Mouse (Mus musculus): ENCODE measurements at regions not wholly inside any gene's neighbourhood (a gene's known extent, or its start where the extent isn't known, plus 50 kb on each side); places are given as distances from the start of the nearest gene placed in this dataset.

DNA sequence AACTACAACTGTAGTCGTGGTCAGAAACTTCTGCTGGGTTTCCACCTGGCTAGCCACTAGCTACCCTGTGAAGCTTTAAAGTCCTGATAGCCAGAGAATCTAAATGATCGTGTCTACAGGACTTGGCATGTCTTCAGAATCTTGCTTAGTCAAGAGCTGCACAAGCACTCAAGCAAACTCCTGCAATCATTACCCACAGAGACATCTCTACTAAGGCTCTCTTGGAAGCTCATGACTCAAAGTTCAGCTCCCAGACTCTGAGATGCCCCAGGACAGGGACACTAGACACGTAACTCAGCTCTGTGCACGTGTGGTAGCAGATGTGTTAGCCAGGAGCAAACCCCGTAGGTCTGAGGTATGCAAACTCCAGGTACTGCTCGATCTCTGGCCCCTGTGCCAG is 242.2 kb downstream of the Rybp start:
- no peak for TF ChIP-seq CTCF (IDR thresholded peaks at IDR 0.05)
- no peak for DNase-seq
- no peak overlapping the region for H3K4me3 ChIP-seq
- no peak overlapping the region for H3K27ac ChIP-seq
- intact Hi-C loops (cut with DNase I), result no loop called here

DNA sequence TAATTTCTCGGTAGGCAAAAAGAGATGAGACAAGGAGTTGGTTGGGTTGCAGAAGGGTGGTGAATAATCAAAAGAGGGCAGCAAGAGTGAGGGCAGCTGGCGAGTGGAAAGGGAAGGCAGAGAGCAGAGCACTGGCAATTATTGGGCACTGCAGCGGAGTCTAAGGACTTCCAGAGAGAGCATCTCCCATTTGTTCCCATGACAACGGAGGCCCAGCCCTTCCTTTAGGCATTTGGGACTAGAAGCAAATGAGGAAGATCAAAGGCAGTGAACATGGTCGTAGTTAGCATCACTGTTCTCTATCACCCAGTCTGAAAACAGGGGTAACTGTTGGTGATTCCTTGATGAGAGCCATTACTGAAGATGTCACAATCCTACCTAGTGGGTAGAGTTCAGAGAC is 246.1 kb downstream of the Rybp start:
- intact Hi-C loops (cut with DNase I), result no loop called here
- no peak for TF ChIP-seq CTCF (IDR thresholded peaks at IDR 0.05)
- Histone ChIP-seq H3K4me3 (no peak overlapping the region), H3K27ac (no peak overlapping the region)
- DNase-seq, result no peak

DNA sequence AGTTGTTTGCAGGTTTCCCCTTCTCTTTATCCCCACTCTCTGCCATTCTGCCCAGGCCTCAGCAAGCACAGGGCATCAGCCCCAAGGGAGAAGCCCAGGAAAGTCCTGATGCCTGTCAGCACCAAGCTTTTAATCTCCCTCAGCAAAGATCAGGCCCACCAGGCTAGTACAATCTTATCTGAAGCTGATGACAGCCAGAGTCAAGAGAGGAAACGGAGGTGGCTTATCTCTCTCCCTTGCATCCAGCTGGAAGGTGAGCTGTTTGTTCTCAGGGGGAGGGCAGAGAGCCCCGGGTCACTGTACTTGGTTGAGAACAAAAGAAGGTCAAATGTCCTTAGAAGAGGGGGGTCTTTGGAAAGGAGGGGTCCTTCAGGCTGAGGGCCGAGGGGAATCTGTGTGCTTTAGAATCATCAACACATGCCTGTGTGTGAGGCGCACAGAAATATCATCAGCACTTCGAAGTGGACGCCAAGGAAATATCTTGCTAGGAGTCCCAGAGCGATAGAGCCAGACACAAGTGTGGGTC is 246.8 kb downstream of the Rybp start:
- intact Hi-C loops (cut with DNase I), result no loop called here
- Histone ChIP-seq H3K27ac (no peak overlapping the region), H3K4me3 (no peak overlapping the region)
- no peak for DNase-seq
- no peak for TF ChIP-seq CTCF (IDR thresholded peaks at IDR 0.05)

- no peak overlapping the region for H3K4me3 ChIP-seq
- no peak overlapping the region for H3K27ac ChIP-seq
- DNase-seq, result no peak
- intact Hi-C loops (cut with DNase I), result no loop called here
- TF ChIP-seq CTCF (IDR thresholded peaks at IDR 0.05), result no peak
These were observed 254.6 kb downstream of the Rybp start for GRCm38 (mm10) chr6:100032701-100033100.

DNA sequence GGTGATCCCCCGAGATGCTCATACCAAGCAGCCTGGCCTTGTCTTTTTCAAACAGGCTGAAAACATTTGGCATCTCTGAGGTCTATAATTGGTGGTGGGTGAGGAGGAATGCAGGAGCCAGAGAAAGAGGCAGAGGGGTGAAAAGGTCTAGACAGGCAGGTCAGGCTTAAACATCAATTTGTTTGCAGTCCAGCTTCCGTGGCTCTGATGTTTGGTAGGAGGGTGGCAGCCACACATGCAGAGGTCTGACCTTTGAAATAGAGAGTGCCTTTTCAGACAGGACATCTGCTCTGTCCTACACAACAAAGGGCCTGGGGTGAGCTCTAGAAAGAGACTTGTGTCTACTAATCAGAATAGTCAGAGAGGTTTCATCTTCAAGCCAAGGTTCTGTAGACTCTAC is 256.8 kb downstream of the Rybp start:
- TF ChIP-seq CTCF (IDR thresholded peaks at IDR 0.05), result no peak
- intact Hi-C loops (cut with DNase I), result no loop called here
- H3K27ac ChIP-seq, result no peak overlapping the region
- no peak for DNase-seq
- no peak overlapping the region for H3K4me3 ChIP-seq

DNA sequence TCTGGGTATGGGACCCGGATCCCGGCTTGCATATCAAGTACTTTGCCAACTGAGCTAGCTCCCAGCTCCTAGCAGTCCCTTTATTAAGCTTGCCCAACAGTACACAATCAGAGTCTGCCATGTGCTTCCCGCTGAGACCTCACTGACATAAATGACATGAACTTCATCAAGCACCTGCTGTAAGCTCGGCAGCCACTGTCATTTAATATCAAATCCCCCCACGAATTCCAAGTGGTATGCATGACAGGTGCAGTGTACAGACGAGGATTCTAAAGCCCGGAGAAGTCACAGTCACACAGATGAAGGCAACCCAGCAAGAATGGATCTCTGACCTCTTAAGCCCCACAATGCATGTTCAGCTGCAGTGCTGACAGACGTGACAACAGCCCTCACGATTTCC is 257.3 kb downstream of the Rybp start:
- no peak for TF ChIP-seq CTCF (IDR thresholded peaks at IDR 0.05)
- no peak for DNase-seq

GRCm38 (mm10) chr6:100027524-100027923 is 259.8 kb downstream of the Rybp start:
- Histone ChIP-seq H3K27ac (no peak overlapping the region), H3K4me3 (no peak overlapping the region)
- TF ChIP-seq CTCF (IDR thresholded peaks at IDR 0.05), result no peak
- intact Hi-C loops (cut with DNase I), result no loop called here
- no peak for DNase-seq

More for the DNA sequence above, 257.3 kb downstream of the Rybp start:
- Histone ChIP-seq H3K4me3 (no peak overlapping the region), H3K27ac (no peak overlapping the region)
- intact Hi-C loops (cut with DNase I), result no loop called here

DNA sequence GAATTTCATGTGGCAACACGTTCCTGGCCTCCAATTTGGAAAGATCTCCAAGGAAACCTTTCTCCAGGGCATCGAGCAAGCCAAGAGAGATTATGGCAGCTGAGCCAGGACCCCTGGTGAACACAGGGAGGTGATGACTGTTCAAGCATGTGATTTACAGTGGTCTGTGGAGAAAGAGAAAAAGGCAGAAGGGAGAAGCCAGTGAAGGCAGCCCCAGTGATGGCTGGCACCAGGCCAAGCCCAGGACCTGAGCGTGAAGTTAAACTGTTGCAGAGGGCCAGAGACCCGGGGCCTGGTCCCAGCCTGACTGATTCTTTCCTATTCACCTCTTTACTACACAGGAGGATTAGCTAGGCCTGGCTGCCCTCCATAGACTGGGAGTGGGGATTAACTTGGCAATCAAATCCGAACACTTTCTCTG is 261.7 kb downstream of the Rybp start:
- no peak overlapping the region for H3K4me3 ChIP-seq
- no peak for DNase-seq
- intact Hi-C loops (cut with DNase I), result no loop called here
- TF ChIP-seq CTCF (IDR thresholded peaks at IDR 0.05), result no peak
- H3K27ac ChIP-seq, result no peak overlapping the region

- intact Hi-C loops (cut with DNase I), result no loop called here
- H3K4me3 ChIP-seq, result no peak overlapping the region
- no peak for TF ChIP-seq CTCF (IDR thresholded peaks at IDR 0.05)
- no peak overlapping the region for H3K27ac ChIP-seq
- DNase-seq, result no peak
These were observed 263.7 kb downstream of the Rybp start for GRCm38 (mm10) chr6:100023434-100024095.

DNA sequence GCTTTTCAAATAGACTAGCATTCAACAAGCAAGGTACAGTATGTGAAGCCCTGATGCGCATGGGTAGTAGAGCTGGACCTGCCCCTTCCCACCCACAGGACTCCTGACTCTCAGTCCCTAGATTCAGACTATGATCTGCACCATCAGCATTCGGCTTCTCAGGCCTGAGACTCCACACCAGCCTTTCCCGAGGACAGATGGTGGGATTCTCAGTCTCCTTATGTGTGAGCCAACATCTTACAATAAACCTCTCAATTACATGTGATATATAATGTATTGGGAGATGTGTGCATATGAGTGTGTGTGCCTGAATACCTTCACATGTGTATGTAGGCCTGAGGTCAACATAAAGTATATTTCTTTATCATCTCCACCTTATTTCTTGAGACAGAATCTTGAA is 268.3 kb downstream of the Rybp start:
- intact Hi-C loops (cut with DNase I), result no loop called here
- DNase-seq, result no peak
- no peak overlapping the region for H3K4me3 ChIP-seq
- no peak overlapping the region for H3K27ac ChIP-seq
- TF ChIP-seq CTCF (IDR thresholded peaks at IDR 0.05), result no peak

DNA sequence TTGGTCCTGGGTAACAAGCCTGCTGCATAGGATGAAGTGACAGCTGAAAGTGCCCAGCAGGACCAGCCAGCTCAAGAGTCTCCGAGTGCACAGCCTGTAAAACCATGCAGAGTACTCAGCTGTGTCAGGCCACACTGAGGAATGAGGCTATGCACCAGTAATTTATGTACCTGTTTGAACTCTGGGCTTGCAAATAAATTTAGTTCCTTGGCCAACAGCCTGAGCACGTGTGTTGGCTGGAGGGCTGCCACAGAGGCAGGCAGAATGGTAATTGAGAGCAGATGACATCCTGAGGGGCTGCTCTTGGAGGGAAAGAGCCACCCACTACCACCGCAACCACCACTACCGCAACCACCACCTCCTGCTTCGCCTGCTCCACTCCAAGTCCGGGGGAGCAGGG is 273.3 kb downstream of the Rybp start:
- no peak for TF ChIP-seq CTCF (IDR thresholded peaks at IDR 0.05)
- no peak for DNase-seq
- Histone ChIP-seq H3K27ac (no peak overlapping the region), H3K4me3 (no peak overlapping the region)
- intact Hi-C loops (cut with DNase I), result no loop called here

- DNase-seq, result no peak
- peak overlapping the region; percentile 9; the same call in 1 of the 2 replicates for H3K4me3 ChIP-seq
- intact Hi-C loops (cut with DNase I), result no loop called here
- no peak for TF ChIP-seq CTCF (IDR thresholded peaks at IDR 0.05)
- H3K27ac ChIP-seq, result no peak overlapping the region
These were observed 275.7 kb downstream of the Rybp start for GRCm38 (mm10) chr6:100011520-100012062.

GRCm38 (mm10) chr6:100010954-100011481 is 276.3 kb downstream of the Rybp start:
- Histone ChIP-seq H3K4me3 (no peak overlapping the region), H3K27ac (no peak overlapping the region)
- intact Hi-C loops (cut with DNase I), result no loop called here
- TF ChIP-seq CTCF (IDR thresholded peaks at IDR 0.05), result no peak
- DNase-seq, result no peak

Measured in gastrocnemius, adult 2 months (tissue).